Mouse (Mus musculus): ENCODE data around the gene Sestd1.

Sestd1 gene

GRCm38 (mm10) chr2:77280512-77281409 is at the start of gene Sestd1:
Sestd1 (minus strand) TSS chr2:77280592.
- DNase-seq = peak; percentile 78

- no peak for DNase-seq
Observed at GRCm38 (mm10) chr2:77327246-77327645, 46.9 kb upstream of the Sestd1 start.

GRCm38 (mm10) chr2:77323739-77324138 is 43.3 kb upstream of the Sestd1 start:
- no peak for DNase-seq

DNA sequence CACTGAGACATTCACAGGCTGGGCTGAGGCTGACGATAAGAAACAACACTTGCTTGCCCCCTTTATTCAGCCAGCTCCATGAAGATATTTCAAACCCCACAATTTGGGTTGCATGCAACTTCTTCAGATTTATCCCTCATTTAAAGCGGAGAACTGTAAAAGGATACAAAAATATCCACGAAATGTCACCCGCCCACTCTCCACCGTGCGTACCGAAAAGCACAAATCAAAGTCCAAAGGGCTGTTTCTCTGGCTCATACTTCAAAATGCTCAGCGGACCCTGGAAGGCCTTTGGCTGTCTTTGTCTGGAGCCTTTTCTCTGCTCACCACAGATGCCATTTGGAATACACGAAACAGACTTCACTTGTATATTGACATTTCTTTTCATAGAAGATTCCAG is 42.8 kb upstream of the Sestd1 start:
- DNase-seq = no peak

GRCm38 (mm10) chr2:77319196-77319595 is 38.8 kb upstream of the Sestd1 start:
- DNase-seq = no peak

DNA sequence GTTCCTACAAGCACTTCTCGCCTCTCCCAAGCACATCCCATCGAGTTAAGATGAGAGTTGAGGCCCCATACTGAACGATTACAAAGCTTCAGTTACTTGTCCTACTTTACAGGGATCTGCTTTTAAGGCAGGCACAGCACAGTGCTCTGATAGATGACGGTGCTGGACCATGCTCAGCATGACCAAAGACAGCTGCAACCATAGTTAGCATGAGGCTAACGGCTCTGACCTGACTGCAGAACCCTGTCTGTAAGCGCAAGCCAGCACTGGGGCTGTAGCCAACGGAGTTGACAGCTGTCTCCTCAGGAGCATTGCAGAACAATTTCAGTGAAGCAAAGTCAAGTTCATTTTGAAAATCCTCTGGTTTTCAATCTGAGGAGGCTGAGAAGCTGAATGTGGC is 36.6 kb upstream of the Sestd1 start:
- DNase-seq = no peak

DNA sequence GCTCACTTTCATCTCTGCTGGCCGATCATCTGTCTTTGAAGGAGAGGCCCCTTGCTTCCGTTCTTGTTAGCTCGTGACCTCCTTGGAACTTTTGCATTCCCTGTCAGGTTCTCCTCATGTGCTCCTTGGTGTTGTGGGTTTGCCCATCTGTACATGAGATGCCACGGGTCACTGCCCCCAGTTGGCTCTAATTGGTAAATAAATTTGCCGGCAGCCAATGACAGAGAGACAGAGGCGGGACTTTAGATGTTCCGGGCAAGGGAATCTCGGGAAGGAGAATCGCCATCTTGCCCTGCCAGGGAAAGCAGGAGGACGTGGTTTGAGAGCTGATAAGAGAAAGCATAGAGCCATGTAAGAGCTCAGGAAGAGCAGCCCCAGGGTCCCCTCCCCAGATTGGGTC is 33.5 kb upstream of the Sestd1 start:
- no peak for DNase-seq

- DNase-seq = no peak
Observed at GRCm38 (mm10) chr2:77312616-77313015, 32.2 kb upstream of the Sestd1 start.

DNA sequence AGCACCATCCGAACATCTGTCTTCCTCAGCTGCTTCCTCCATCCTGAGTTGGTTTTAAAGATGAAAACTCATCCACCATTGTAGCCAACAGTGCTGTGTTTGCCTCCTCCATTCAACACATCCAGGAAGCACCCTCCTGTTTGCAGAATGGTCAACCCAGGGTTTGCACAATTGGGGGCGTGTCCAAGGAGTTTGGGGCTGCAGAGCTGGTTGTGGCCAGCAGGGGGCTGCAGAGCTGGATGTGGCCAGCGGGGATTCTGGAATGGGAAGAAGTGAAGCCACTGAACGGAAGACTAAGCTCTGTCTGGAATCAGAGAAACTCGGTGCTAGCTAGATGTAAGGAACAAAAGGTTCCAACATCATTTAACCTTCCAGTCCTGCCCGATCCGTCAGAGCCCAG is 28.9 kb upstream of the Sestd1 start:
- DNase-seq = no peak

GRCm38 (mm10) chr2:77304494-77304893 is 24.1 kb upstream of the Sestd1 start:
- no peak for DNase-seq

DNA sequence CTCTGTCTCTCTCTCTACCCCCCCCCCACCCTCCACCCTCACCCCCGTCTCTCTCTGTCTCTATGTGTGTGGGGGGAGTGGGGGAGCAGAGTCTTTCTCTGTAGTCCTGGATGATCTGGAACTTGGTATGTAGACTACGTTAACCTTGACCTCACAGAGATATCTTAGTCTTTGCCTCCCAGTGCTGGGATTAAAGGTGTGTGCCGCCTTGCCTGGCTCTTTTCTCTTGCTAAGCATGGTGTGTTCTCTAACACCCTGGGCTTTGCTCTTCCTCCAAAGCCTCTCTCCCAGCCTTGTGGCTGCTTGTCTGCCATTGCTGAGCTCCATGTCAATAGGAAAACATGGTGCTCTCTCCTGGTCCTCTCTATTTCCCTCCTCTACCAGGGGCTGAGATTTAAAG is 23.3 kb upstream of the Sestd1 start:
- DNase-seq = no peak

DNA sequence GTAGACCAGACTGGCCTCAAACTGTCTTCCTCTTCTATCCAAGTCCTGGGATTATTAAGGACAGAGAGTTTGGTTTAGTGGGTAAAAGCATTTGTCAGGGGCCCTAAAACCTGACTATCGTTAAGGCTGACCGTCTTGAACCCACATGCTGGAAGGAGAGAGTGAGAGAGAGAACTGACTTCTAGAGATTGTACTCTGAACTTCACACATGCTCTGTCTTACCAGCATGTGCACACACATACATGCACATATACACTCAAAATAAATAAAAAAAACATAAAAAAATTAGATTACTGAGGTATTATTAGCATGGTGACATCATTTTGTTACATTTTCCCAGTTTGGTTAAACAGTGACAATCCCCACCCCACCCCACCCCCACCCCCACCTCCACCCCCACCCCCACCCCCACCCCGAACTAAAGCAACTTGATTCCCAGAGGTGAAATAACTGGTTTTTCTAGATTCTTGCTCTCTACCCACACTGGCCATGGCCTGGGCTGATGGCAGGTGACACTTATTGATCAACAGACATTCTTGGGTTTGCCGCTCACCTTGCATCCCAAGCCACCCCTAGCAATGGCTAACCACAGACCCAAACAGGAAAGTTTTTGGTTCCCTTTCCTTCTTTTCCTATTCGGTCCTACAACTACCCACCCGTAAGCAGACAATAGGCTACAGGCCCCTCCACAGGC is 22.4 kb upstream of the Sestd1 start:
- DNase-seq = no peak

GRCm38 (mm10) chr2:77301687-77302389 is 21.4 kb upstream of the Sestd1 start:
- DNase-seq = no peak

DNA sequence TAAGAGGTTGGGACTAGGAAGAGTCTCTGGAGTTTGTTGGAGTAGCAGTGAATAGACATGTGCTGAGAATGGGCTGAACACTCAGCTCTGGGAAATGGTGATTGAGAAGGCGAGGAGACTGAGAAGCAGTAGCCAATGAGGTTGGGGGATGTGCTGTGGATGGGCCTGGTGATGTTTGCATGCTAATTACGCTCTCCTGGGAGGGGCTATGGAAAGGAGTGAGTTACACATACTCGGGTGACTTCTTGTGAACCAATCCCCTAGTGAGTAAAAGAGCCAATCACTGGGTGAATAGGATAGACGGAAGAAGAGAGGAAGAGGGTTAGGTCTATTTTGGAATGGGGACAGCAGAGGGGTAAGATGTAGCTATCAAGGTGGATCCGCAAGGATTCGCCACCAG is 9.3 kb upstream of the Sestd1 start:
- DNase-seq = no peak

GRCm38 (mm10) chr2:77286755-77287154 is 6.4 kb upstream of the Sestd1 start:
- DNase-seq = no peak

GRCm38 (mm10) chr2:77284281-77284899 is 4.0 kb upstream of the Sestd1 start:
- no peak for DNase-seq

- DNase-seq = peak; percentile 56
Observed at GRCm38 (mm10) chr2:77279861-77280511, 406 bp downstream of the Sestd1 start.

GRCm38 (mm10) chr2:77277272-77277671 is 3.1 kb downstream of the Sestd1 start:
- no peak for DNase-seq

- DNase-seq = peak; percentile 14
Observed at GRCm38 (mm10) chr2:77275851-77276250, 4.5 kb downstream of the Sestd1 start.

DNA sequence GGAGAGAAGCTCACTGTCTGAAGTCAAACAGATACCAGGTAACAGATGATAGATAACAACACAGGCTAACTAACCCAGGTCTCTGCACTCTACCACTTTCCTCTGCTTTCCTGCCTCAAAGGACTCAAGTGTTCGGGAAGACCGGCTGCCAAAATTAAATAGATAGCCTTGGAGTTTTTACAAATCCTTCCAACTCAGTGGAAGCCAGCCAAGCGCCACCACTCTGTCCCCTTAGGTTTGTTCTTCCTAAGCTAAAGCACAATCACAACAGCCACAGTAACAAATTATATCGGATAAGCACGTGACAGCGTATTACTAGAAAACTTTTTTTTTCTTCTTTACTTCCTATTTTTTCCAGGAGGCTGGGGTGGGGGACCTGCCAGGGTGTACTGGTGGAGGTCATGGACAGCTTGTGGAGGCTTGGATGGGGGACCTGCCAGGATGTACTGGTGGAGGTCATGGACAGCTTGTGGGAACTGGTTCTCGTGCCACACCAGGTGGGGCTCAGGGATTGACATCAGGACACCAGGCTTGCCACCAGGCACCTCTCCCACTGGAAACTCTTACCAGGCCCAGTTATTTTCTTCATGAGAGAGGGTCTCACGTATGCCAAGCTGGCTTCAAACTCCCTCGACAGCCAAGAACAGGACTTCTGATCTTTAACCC is 5.3 kb downstream of the Sestd1 start:
- DNase-seq = peak; percentile 44

DNA sequence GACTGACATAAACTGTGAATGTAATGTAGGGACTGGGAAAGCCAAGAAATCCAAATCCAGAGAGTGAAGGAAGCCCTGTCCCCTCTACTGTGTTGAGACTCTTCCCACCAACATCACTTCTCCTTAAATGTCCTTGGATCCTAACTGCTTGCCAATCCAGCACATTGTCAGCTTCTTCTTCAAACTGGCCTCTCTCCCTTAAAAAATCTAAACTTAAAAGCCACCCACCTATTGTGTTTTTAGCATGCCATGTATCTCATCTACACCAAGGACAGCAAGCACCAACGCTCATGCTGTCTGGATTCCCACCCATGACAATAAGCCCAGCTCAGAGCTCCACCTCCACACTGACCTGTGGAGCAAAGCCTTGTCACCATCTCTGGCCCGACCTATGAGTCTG is 7.4 kb downstream of the Sestd1 start:
- DNase-seq = no peak

- no peak for DNase-seq
Observed at GRCm38 (mm10) chr2:77270781-77271180, 9.6 kb downstream of the Sestd1 start.
